Mouse (Mus musculus): ENCODE results near the gene Sestd1. TPM values are rescaled to one million over a fixed set of nuclear protein-coding genes. Genes with fewer than 3 reads are reported as not detected.
A peak's percentile ranks its signal among the peaks of the same experiment; 100 is the strongest.

Sestd1 gene
- total RNA-seq, 1 experiment from 2014 or later, result 12.2 TPM

GRCm38 (mm10) chr2:77186912-77187311 lies 93.5 kb downstream of the Sestd1 start:
- ATAC-seq (replicated peaks; ENCODE audit: insufficient number of reproducible peaks, low FRiP score, low TSS enrichment, poor library complexity, severe bottlenecking), result no peak

- no peak for ATAC-seq (replicated peaks; ENCODE audit: insufficient number of reproducible peaks, low FRiP score, low TSS enrichment, poor library complexity, severe bottlenecking)
Observed at GRCm38 (mm10) chr2:77184049-77184571, 96.3 kb downstream of the Sestd1 start.

DNA sequence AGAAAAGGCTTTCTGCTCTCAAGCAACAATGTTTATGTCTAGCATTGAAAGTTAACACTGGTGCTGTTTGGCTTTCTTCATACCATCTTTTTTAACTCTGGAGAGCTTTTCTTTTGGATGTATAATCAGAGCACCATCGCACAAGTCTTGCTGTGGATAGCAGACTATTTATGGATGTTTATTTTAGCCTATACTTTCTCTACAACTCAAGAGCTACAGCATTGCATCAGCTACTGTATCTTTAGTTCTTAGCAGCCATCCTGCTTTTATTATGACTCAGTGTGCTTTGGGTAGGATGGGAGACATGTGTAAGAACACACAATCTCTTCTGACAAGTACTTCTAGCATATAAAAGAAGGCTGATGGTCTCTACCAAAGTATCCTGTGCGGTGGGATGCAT lies 96.7 kb downstream of the Sestd1 start:
- ATAC-seq (replicated peaks; ENCODE audit: insufficient number of reproducible peaks, low FRiP score, low TSS enrichment, poor library complexity, severe bottlenecking), result no peak

DNA sequence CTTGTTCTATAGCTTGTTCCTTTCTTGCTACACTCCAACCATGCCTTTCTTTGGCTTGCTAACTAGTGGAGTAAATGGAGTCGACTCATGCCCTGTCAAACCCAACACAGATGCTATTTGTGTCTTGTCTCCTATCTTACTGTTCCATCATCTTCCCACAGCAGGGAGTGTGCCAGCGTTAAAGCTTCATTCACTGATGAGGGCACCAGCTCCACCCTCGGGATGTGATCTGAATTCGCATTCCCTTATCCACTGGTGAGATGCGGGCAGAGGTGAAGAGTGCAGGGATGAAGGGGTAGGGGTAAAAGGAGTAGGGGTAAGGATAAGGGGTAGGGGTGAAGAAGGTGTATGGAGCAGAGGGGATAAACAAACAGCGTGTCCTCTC lies 97.4 kb downstream of the Sestd1 start:
- no peak for ATAC-seq (replicated peaks; ENCODE audit: insufficient number of reproducible peaks, low FRiP score, low TSS enrichment, poor library complexity, severe bottlenecking)

GRCm38 (mm10) chr2:77182271-77182995 lies 98.0 kb downstream of the Sestd1 start:
- ATAC-seq (replicated peaks; ENCODE audit: insufficient number of reproducible peaks, low FRiP score, low TSS enrichment, poor library complexity, severe bottlenecking), result no peak

GRCm38 (mm10) chr2:77177472-77177871 lies 102.9 kb downstream of the Sestd1 start:
- ATAC-seq (replicated peaks; ENCODE audit: insufficient number of reproducible peaks, low FRiP score, low TSS enrichment, poor library complexity, severe bottlenecking), result no peak

- no peak for ATAC-seq (replicated peaks; ENCODE audit: insufficient number of reproducible peaks, low FRiP score, low TSS enrichment, poor library complexity, severe bottlenecking)
Observed at GRCm38 (mm10) chr2:77176413-77176812, 104.0 kb downstream of the Sestd1 start.

DNA sequence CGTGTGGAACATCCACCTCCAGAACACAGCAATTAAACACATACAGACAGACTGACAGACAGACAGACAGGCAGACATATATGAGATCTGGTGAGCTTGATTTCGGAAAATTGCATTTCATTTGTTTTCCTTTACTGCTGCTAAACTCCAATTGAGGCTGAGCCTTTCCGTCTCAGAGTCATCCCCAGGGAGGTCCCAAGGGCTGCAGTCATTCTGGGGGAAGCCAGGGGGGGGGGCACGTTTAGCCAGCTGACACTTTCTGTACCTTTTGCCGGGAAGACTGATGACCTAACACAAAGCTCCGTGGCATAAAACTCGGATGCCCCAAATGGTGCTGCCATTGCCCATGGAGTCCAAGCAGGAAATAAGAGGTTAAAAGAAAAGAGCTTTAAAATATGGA lies 105.0 kb downstream of the Sestd1 start:
- no peak for ATAC-seq (replicated peaks; ENCODE audit: insufficient number of reproducible peaks, low FRiP score, low TSS enrichment, poor library complexity, severe bottlenecking)

DNA sequence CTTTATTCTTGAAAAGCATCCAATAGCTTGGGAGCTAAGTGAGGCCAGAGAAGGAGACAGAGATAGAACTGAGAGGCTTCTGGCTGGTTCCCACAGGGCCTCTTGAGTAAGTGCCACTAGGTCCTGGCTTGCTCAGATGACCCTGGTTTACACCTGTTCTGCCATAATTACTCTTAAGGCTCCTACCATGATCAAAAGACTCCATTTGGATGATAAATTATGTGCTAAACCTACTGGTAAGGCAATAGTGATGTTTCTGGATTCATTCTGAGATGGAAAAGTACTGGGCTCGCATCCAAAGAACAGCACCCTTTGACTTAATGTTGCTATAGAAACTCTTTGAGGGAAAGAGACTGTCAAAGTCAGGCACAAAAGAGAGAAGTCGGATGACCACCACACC lies 106.1 kb downstream of the Sestd1 start:
- no peak for ATAC-seq (replicated peaks; ENCODE audit: insufficient number of reproducible peaks, low FRiP score, low TSS enrichment, poor library complexity, severe bottlenecking)

DNA sequence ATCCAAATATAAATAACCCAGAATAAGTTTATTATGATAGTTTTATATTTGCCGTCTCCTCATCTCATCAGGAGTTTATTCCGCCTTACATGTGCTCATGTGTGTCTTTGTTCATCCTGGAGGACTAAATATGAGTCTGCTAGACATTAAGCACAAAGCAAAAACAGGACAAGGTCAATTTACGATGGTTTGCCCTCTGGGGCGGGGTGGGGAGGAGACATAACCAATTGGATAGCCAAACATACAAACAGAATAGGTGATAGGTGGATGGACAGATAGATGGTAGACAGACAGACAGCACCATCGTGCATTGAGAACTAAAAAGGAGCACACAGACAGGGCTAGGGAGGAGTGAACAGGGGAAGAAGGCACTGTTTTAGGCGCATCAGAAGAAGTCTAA lies 106.6 kb downstream of the Sestd1 start:
- no peak for ATAC-seq (replicated peaks; ENCODE audit: insufficient number of reproducible peaks, low FRiP score, low TSS enrichment, poor library complexity, severe bottlenecking)

DNA sequence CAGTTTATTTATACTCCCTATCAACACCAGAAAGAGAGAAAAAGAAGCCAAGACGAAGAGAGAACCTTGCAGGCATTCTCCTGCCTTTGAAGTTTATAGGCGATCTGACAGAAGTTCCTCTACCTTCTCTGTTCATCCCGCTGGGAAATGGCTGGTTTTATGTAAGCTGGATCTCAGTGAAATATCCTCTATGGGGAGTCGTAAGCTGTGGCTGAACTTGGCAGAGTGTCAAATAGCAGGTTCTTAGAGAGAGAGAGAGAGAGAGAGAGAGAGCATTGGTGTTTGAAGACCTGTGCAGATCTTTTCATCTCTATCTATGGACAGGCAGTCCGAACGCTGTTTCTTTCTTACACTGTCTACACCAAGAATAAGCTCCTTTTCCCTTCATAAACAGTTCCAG lies 107.0 kb downstream of the Sestd1 start:
- ATAC-seq (replicated peaks; ENCODE audit: insufficient number of reproducible peaks, low FRiP score, low TSS enrichment, poor library complexity, severe bottlenecking), result no peak

DNA sequence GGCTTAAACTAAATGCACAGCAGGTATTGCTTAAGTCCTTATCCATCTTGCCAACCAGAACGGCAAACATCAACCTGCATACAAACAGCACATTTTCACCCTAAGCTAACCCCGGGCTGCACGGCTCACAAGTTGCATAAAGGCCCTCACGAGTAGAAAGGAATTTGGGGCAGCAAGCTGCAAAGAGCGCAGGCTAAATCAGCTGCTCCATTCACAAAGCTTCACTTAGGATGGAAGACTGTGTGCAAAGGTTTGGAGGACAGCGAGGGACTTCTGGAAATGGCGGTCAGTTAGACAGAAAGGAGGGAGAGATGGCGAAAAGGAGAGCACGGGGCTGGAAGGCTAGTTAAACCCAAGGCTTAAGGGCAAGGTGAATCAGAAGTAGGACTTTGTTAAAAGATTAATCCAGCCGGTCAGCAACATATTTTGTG lies 108.1 kb downstream of the Sestd1 start:
- ATAC-seq (replicated peaks; ENCODE audit: insufficient number of reproducible peaks, low FRiP score, low TSS enrichment, poor library complexity, severe bottlenecking), result no peak

DNA sequence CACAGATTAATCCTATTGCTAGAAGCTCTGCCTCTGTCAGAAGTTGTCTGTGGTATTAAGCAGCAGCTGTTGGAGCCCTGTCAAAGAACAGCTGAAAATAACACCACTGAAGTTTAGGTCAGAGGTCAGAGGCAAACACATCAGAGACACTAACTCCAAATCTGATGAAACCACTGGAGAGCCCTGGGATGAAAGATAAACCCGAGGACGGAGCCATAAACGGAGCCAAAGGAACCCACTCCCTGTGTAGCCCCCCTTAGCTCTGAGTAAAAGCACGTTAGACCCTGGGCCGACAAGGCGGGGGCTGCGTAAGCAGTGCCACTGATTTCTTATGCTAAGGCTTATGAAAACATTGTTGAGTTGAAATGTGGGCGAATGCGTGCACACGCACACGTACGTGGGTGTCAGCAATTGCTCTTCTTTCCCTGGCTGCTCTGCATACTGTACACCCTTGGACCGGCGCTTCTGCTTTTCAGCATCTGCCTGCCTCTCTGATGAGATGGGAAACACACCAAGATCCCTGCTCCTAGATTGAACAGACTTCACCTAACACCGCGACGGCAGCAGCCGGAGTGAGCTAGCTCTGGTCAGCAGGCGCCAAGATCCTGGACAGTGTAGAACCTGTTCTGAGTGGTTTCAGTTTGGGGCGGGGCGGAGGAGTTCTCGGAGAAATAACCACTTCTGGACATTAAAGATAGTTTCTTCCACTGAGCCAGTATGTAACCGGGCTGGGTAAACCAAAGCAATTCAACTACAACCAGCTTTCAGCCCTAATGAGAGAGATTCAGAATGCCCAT lies 108.8 kb downstream of the Sestd1 start:
- no peak for ATAC-seq (replicated peaks; ENCODE audit: insufficient number of reproducible peaks, low FRiP score, low TSS enrichment, poor library complexity, severe bottlenecking)

GRCm38 (mm10) chr2:77170633-77171105 lies 109.7 kb downstream of the Sestd1 start, which contains the start of gene Ccdc141:
Gene Ccdc141, minus strand, starts transcription at chr2:77170636.
- no peak for ATAC-seq (replicated peaks; ENCODE audit: insufficient number of reproducible peaks, low FRiP score, low TSS enrichment, poor library complexity, severe bottlenecking)

DNA sequence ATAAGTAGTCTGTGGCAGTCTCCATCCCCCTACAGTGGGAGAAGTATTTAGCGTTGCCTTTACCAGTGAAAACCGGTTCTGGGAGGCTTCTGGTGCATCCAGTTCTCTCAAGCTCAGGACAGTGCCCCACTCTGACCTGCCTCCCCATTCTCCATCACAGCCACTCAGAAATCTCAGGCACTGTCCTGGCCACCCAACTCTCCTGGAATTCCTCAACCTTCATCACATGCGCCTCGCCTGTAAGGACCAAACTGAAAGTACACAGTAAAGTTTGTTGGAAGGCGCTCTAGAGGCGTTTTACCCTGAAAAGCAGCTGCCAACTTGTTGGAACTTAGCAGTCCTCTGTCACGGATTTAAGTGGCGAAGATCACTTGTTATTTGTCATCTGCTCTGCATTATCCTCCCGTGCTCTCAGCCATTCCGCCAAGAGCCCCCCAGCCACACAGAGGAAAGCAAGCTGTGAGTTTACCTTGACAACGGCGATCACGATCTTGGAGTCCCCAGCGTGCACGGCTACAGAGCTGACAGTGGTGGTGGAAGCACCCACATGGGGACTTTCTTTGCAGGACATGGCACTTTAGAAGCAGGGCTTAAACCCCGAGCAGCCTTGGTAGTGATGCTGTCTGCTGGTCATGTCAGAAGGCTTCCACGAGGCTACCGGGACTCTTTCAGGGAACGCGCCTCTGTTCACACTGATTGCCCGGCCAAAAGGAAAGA lies 110.3 kb downstream of the Sestd1 start:
- 0 out of 2 replicates have a peak, but pooled peaks have one; percentile 13 for ATAC-seq (replicated peaks; ENCODE audit: insufficient number of reproducible peaks, low FRiP score, low TSS enrichment, poor library complexity, severe bottlenecking)

DNA sequence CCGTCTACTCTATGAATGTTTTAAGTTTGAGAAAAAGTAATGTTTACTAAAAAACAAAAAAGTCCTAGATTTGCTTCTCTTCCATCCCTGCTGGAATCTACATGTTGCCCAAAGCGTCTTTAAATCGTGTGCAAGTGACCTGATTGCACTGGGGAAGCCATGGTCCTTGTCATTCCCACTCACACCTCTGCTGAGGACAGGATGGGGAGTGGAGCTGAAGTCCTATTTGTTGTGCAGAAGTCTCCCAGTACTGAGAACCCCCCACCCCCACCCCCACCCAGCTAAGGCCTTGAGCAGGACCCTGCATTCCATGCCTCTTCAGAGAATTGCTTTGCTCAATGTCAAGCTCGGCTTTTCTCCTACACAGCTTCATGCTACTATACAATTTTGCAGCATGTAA lies 111.2 kb downstream of the Sestd1 start:
- no peak for ATAC-seq (replicated peaks; ENCODE audit: insufficient number of reproducible peaks, low FRiP score, low TSS enrichment, poor library complexity, severe bottlenecking)

- ATAC-seq (replicated peaks; ENCODE audit: insufficient number of reproducible peaks, low FRiP score, low TSS enrichment, poor library complexity, severe bottlenecking), result no peak
Observed at GRCm38 (mm10) chr2:77168781-77169180, 111.6 kb downstream of the Sestd1 start.

- no peak for ATAC-seq (replicated peaks; ENCODE audit: insufficient number of reproducible peaks, low FRiP score, low TSS enrichment, poor library complexity, severe bottlenecking)
Observed at GRCm38 (mm10) chr2:77168081-77168685, 112.2 kb downstream of the Sestd1 start.

DNA sequence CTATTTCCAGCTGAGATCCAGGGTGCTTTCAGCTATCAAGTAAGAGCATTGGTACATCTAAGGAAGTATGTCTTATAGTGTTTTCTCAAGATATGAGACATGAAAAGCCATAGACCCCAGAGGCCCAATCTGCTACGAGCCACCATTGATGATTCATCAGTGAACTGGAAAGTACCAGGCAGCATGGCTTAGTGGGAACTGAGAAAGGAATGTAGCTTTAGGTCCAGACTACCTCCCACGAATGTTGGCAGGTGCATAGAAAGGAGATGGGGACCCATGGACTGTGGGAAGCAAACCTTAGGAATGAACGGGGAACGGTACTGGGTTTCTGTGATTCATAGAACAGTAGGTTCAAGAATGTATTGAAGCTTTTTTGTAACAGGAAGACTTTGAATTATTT lies 114.0 kb downstream of the Sestd1 start:
- ATAC-seq (replicated peaks; ENCODE audit: insufficient number of reproducible peaks, low FRiP score, low TSS enrichment, poor library complexity, severe bottlenecking), result no peak
